Mouse (Mus musculus) lung, postnatal 25 days (tissue): Measurements from ENCODE around the gene Tnfaip1.
"Not testable (repeated sequence)": the region's sequence is repeated elsewhere in the genome, so short reads cannot be mapped to it uniquely, and the experiment has no call there.

Experiments used
- DNase-seq: peaks from one replicate; pipeline ENCODE4 v3.0.0; 2022; ENCODE audit warnings: low spot score

The Tnfaip1 gene

GRCm38 (mm10) chr11:78536690-78537084 lies 555 bp upstream of the Tnfaip1 start:
- DNase-seq: no peak

- peak; percentile 84 for DNase-seq
These were observed 604 bp downstream of the Tnfaip1 start for GRCm38 (mm10) chr11:78535376-78536079.

- DNase-seq: no peak
These were observed 1.6 kb downstream of the Tnfaip1 start for GRCm38 (mm10) chr11:78534516-78534915.

- DNase-seq: not testable (repeated sequence)
These were observed 4.6 kb downstream of the Tnfaip1 start for GRCm38 (mm10) chr11:78531515-78531914.

GRCm38 (mm10) chr11:78531046-78531445 lies 5.1 kb downstream of the Tnfaip1 start:
- DNase-seq: peak; percentile 43

GRCm38 (mm10) chr11:78530001-78530400 lies 6.1 kb downstream of the Tnfaip1 start:
- no peak for DNase-seq

- no peak for DNase-seq
These were observed 7.4 kb downstream of the Tnfaip1 start for GRCm38 (mm10) chr11:78528714-78529113.

- DNase-seq: peak; percentile 59
These were observed 11.3 kb downstream of the Tnfaip1 start for GRCm38 (mm10) chr11:78524838-78525237.

- DNase-seq: peak; percentile 70
These were observed 12.7 kb downstream of the Tnfaip1 start for GRCm38 (mm10) chr11:78523241-78523955.

GRCm38 (mm10) chr11:78522481-78522997 lies 13.6 kb downstream of the Tnfaip1 start:
- DNase-seq: peak; percentile 66

- DNase-seq: no peak
These were observed 14.3 kb downstream of the Tnfaip1 start for GRCm38 (mm10) chr11:78521880-78522279.

GRCm38 (mm10) chr11:78518931-78519330 lies 17.2 kb downstream of the Tnfaip1 start:
- no peak for DNase-seq

GRCm38 (mm10) chr11:78515549-78516325 lies 20.4 kb downstream of the Tnfaip1 start:
- DNase-seq: no peak

- DNase-seq: no peak
These were observed 22.9 kb downstream of the Tnfaip1 start for GRCm38 (mm10) chr11:78513106-78513790.

- DNase-seq: peak; percentile 92
These were observed 23.8 kb downstream of the Tnfaip1 start, which contains the start of the genes Tmem199 and Poldip2 for GRCm38 (mm10) chr11:78512025-78512957. Gene Tmem199 (minus strand): TSS chr11:78512172. Gene Poldip2 (plus strand): TSS chr11:78512193.

- no peak for DNase-seq
These were observed 27.0 kb downstream of the Tnfaip1 start for GRCm38 (mm10) chr11:78509148-78509547.

GRCm38 (mm10) chr11:78505430-78505829 lies 30.7 kb downstream of the Tnfaip1 start:
- no peak for DNase-seq

- DNase-seq: no peak
These were observed 33.1 kb downstream of the Tnfaip1 start, which contains the start of gene Sebox for GRCm38 (mm10) chr11:78502909-78503650. Gene Sebox (plus strand): TSS chr11:78503447.

GRCm38 (mm10) chr11:78501529-78501928 lies 34.6 kb downstream of the Tnfaip1 start:
- DNase-seq: no peak
